Mouse (Mus musculus) T-cell, adult 66 days (primary cell): ENCODE results near the gene Gm9887. TPM values are rescaled to one million over a fixed set of nuclear protein-coding genes. Genes with fewer than 3 reads are reported as not detected.

Source experiments
- total RNA-seq, 2 experiments: library from RNA; stranded (reverse); gene quantifications; 3 replicates in 1 of 2; 4 replicates in 1 of 2; pipeline ENCODE4 v1.2.4; 2023

Gm9887 gene
- total RNA-seq: 1 to 10 TPM; 2.4 to 3.3 TPM

GRCm38 (mm10) chr12:69371854-69372671, at the start of gene Gm9887, which contains the start of gene Arf6:
Gene Gm9887, minus strand, starts transcription at chr12:69372458.
Gene Arf6, plus strand, starts transcription at chr12:69372150.

DNA sequence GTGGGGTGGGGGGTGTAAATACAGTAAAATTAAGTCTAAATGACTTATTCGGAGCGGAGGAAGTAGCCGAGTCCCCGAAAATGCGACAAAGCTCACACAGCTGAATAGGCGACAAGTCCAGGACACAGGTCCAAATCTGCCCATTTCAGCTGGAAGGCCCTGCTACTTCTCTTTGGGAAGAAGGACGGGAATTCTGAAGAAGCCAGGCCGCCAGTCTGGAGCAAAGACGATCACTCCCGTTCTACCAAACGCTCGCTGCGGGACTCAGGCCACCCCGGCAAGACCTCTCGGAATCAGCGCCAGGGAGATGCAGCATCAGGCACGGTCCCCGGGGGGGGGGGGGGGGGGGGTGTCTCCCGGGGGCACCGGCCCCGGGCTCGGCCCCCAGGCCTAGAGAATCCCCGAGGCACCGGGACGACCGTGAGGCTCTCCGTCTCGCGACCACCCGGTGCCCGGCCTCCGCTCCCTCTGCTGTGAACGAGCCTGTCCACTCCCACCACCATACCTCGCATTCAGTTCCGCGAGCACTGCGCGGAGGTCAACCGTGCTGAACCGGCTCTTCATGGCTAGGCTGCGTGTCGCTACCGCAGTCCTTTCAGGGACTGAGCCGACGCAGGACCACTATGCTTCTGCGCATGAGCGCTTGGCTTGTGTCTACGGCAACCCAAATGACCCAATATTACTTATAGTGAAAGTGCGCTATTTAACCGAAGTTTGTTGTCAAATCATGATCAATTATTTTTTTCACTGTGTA, 15.5 kb downstream of the Gm9887 start, which contains the start of gene Nemf:
TSS of gene Nemf (minus strand) at position 620 of the 754 bp plus-strand sequence.

Other genes starting within 250 kb of the Gm9887 start
- 1,000 to 10,000 TPM; 6,548 to 6,963 TPM for gene Rps29, start 213.3 kb downstream of the Gm9887 start, total RNA-seq
- gene Lrr1, start 203.6 kb downstream of the Gm9887 start, total RNA-seq: not detected
- gene Rpl36al, start 188.4 kb downstream of the Gm9887 start, total RNA-seq: 100 to 1,000 TPM; 458 to 505 TPM
- gene Mgat2, start 188.3 kb downstream of the Gm9887 start, total RNA-seq: 10 to 100 TPM; 36.3 to 42.5 TPM
- gene Gm49383, start 175.4 kb downstream of the Gm9887 start, total RNA-seq: 10 to 100 TPM; 12.6 to 12.9 TPM
- 1 to 10 TPM; 4.2 to 4.5 TPM for gene Dnaaf2, start 174.0 kb downstream of the Gm9887 start, total RNA-seq
- 1 to 10 TPM; 4.5 to 5.5 TPM for gene Gm49384, start 168.2 kb downstream of the Gm9887 start, total RNA-seq
- gene Pole2, start 144.3 kb downstream of the Gm9887 start, total RNA-seq: 10 to 100 TPM; 19.7 to 22.5 TPM
- gene Klhdc1, start 131.3 kb downstream of the Gm9887 start, total RNA-seq: 10 to 100 TPM; 27.0 to 32.3 TPM
- 10 to 100 TPM; 81.7 to 86.4 TPM for gene Klhdc2, start 75.8 kb downstream of the Gm9887 start, total RNA-seq
- 100 to 1,000 TPM in 1 of 2 experiments, 10 to 100 TPM in 1; 99.2 to 103 TPM for gene Nemf, start 15.3 kb downstream of the Gm9887 start, total RNA-seq
- gene Arf6, start 308 bp downstream of the Gm9887 start, total RNA-seq: 100 to 1,000 TPM; 223 TPM
- 10 to 100 TPM; 16.6 to 18.4 TPM for gene Vcpkmt, start 210.6 kb upstream of the Gm9887 start, total RNA-seq